9 mouse cellular contexts compared by ENCODE assay signal in genomic region chr7:45523678-45524170, GRCm38 (mm10). TPM values are rescaled to one million over a fixed set of nuclear protein-coding genes. Genes with fewer than 3 reads are reported as not detected.
DNase-seq lines count a peak whose midpoint lies in the region; ATAC-seq lines count a peak whose summit lies in the region.
"Had no signal": no experiment of that assay in that cellular context is flagged by ENCODE, and none has a peak within 500 bp of the region (broad histone marks: within the 10 kb centered on the region; RNA-seq: fewer than 3 reads in every experiment).

No protein-coding gene starts in this region.

- peak overlapping the region; percentile 73 for H3K9ac ChIP-seq in heart, embryonic 11.5 days (ENCODE audit: low read depth, low read length)
- no peak overlapping the region for H3K9ac ChIP-seq in embryonic facial prominence, embryonic 12.5 days
- no peak overlapping the region for H3K9ac ChIP-seq in limb, embryonic 15.5 days

- H3K4me3 ChIP-seq in heart, embryonic 11.5 days (ENCODE audit: low read depth, low read length) = peak overlapping the region; percentile 57
- peak overlapping the region; percentile 18 for H3K4me3 ChIP-seq in embryonic facial prominence, embryonic 12.5 days
- H3K4me3 ChIP-seq in limb, embryonic 15.5 days = 0 out of 2 replicates have a peak overlapping the region, but pooled peaks have one; percentile 9
- H3K4me3 ChIP-seq: forebrain, embryonic 15.5 days had no signal

- peaks cover 14% of the 10 kb centered on the region for H3K4me1 ChIP-seq in heart, embryonic 11.5 days (ENCODE audit: control insufficient read depth, insufficient read depth, low read length)
- H3K4me1 ChIP-seq in embryonic facial prominence, embryonic 12.5 days = peaks cover 24% of the 10 kb centered on the region
- peaks cover 40% of the 10 kb centered on the region for H3K4me1 ChIP-seq in limb, embryonic 15.5 days

- peak overlapping the region; percentile 23 for H3K27ac ChIP-seq in heart, embryonic 11.5 days (ENCODE audit: low read depth, low read length)
- H3K27ac ChIP-seq in embryonic facial prominence, embryonic 12.5 days = 0 out of 2 replicates have a peak overlapping the region, but pooled peaks have one; percentile 11
- H3K27ac ChIP-seq in limb, embryonic 15.5 days = peak overlapping the region; percentile 17; the same call in 1 of the 2 replicates
- H3K27ac ChIP-seq: forebrain, embryonic 15.5 days had no signal

- H3K4me2 ChIP-seq in heart, embryonic 11.5 days = peak overlapping the region; percentile 64
- H3K4me2 ChIP-seq in embryonic facial prominence, embryonic 12.5 days (replicated peaks) = peak overlapping the region; percentile 11; the same call in 1 of the 2 replicates
- H3K4me2 ChIP-seq in limb, embryonic 15.5 days = peak overlapping the region; percentile 26; the same call in 1 of the 2 replicates
- H3K4me2 ChIP-seq: forebrain, embryonic 15.5 days had no signal

- no peak for ATAC-seq in heart, embryonic 11.5 days (replicated peaks; ENCODE audit: insufficient number of reproducible peaks, low FRiP score, low TSS enrichment)
- ATAC-seq in embryonic facial prominence, embryonic 12.5 days (ENCODE audit: insufficient number of reproducible peaks, insufficient read depth, low FRiP score, low TSS enrichment) = no peak
- no peak for ATAC-seq in limb, embryonic 15.5 days (ENCODE audit: insufficient number of reproducible peaks, low FRiP score, low TSS enrichment, low read depth)
- ATAC-seq: forebrain, embryonic 15.5 days had no signal

- H3K27me3 ChIP-seq in heart, embryonic 11.5 days (ENCODE audit: control insufficient read depth, insufficient read depth, low read length) = no peaks in the 10 kb centered on the region
- no peaks in the 10 kb centered on the region for H3K27me3 ChIP-seq in embryonic facial prominence, embryonic 12.5 days
- no peaks in the 10 kb centered on the region for H3K27me3 ChIP-seq in limb, embryonic 15.5 days
- H3K27me3 ChIP-seq: forebrain, embryonic 15.5 days had no signal

- H3K9me3 ChIP-seq in heart, embryonic 11.5 days (replicated peaks; ENCODE audit: control insufficient read depth, low read length) = no peaks in the 10 kb centered on the region
- no peaks in the 10 kb centered on the region for H3K9me3 ChIP-seq in embryonic facial prominence, embryonic 12.5 days
- no peaks in the 10 kb centered on the region for H3K9me3 ChIP-seq in limb, embryonic 15.5 days
- H3K9me3 ChIP-seq: forebrain, embryonic 15.5 days had no signal

- WGBS in heart, embryonic 11.5 days (ENCODE audit: insufficient replicate concordance) = 71% methylated on average over 13 of the region's 13 CpGs
- WGBS in embryonic facial prominence, embryonic 12.5 days = 82% methylated on average over 13 of the region's 13 CpGs
- WGBS in limb, embryonic 15.5 days = 65% methylated on average over 13 of the region's 13 CpGs

- no peak for DNase-seq in heart, postnatal 4 days
- peak; percentile 16 for DNase-seq in CD4-positive helper T cell, adult 2 months (ENCODE audit: low read depth, low spot score)
- DNase-seq in embryo, embryonic 9.5 days (ENCODE audit: extremely low spot score) = no peak
- DNase-seq in adrenal gland, postnatal 14 days = no peak
- DNase-seq in layer of hippocampus, adult 9-11 months = no peak

- H3K36me3 ChIP-seq in heart, embryonic 11.5 days (ENCODE audit: control insufficient read depth, insufficient read depth, low read length) = no peaks in the 10 kb centered on the region
- 0 out of 2 replicates have a peak, but pooled peaks cover 8% of the 10 kb centered on the region for H3K36me3 ChIP-seq in embryonic facial prominence, embryonic 12.5 days
- H3K36me3 ChIP-seq in limb, embryonic 15.5 days = peaks cover 7% of the 10 kb centered on the region; the same call in 1 of the 2 replicates
- H3K36me3 ChIP-seq: forebrain, embryonic 15.5 days had no signal

RNA-seq across cellular contexts. Expression of gene Ppp1r15a, which starts 2.3 kb away (rescaled TPM):
- polyA plus RNA-seq in heart, embryonic 11.5 days (2014; fragmentation: Nextera tagmentation; extraction: Ambion mirVana) = 28.5 and 28.8 TPM in 2 replicates
- 10 to 100 TPM; 40.7 to 42.1 TPM for total RNA-seq in heart, postnatal 4 days (2021)
- polyA plus RNA-seq in embryonic facial prominence, embryonic 12.5 days (2016; fragmentation: Nextera tagmentation; extraction: Ambion mirVana) = 24.1 and 25.6 TPM in 2 replicates
- polyA plus RNA-seq in limb, embryonic 15.5 days (2015; fragmentation: Nextera tagmentation; extraction: Ambion mirVana) = 22.3 and 26.1 TPM in 2 replicates
- total RNA-seq in adrenal gland, postnatal 14 days (2021) = 37.3 and 55.7 TPM in 2 replicates

RNA-seq across cellular contexts. Expression of gene Plekha4, which starts 2.4 kb away (rescaled TPM):
- 1.1 TPM in 2 replicates for polyA plus RNA-seq in heart, embryonic 11.5 days (2014; fragmentation: Nextera tagmentation; extraction: Ambion mirVana)
- 1 to 10 TPM; 3.6 to 4.0 TPM for total RNA-seq in heart, postnatal 4 days (2021)
- polyA plus RNA-seq in embryonic facial prominence, embryonic 12.5 days (2016; fragmentation: Nextera tagmentation; extraction: Ambion mirVana) = 3.0 and 3.2 TPM in 2 replicates
- 5.7 and 6.8 TPM in 2 replicates for polyA plus RNA-seq in limb, embryonic 15.5 days (2015; fragmentation: Nextera tagmentation; extraction: Ambion mirVana)
- total RNA-seq in adrenal gland, postnatal 14 days (2021) = 3.8 and 6.5 TPM in 2 replicates

RNA-seq across cellular contexts. Expression of gene Nucb1, which starts 13.5 kb away (rescaled TPM):
- 165 and 186 TPM in 2 replicates for polyA plus RNA-seq in heart, embryonic 11.5 days (2014; fragmentation: Nextera tagmentation; extraction: Ambion mirVana)
- total RNA-seq in heart, postnatal 4 days (2021) = 100 to 1,000 TPM; 121 to 131 TPM
- polyA plus RNA-seq in embryonic facial prominence, embryonic 12.5 days (2016; fragmentation: Nextera tagmentation; extraction: Ambion mirVana) = 161 and 172 TPM in 2 replicates
- 279 and 295 TPM in 2 replicates for polyA plus RNA-seq in limb, embryonic 15.5 days (2015; fragmentation: Nextera tagmentation; extraction: Ambion mirVana)
- 199 and 204 TPM in 2 replicates for total RNA-seq in adrenal gland, postnatal 14 days (2021)

RNA-seq across cellular contexts. Expression of gene Hsd17b14, which starts 31.0 kb away (rescaled TPM):
- 0.31 and 1.5 TPM in 2 replicates for polyA plus RNA-seq in heart, embryonic 11.5 days (2014; fragmentation: Nextera tagmentation; extraction: Ambion mirVana)
- total RNA-seq in heart, postnatal 4 days (2021) = under 1 TPM in 1 of 2 experiments, not detected in 1; 0.20 TPM
- 0.56 and 1.5 TPM in 2 replicates for polyA plus RNA-seq in embryonic facial prominence, embryonic 12.5 days (2016; fragmentation: Nextera tagmentation; extraction: Ambion mirVana)
- 0.74 and 1.1 TPM in 2 replicates for polyA plus RNA-seq in limb, embryonic 15.5 days (2015; fragmentation: Nextera tagmentation; extraction: Ambion mirVana)
- total RNA-seq in adrenal gland, postnatal 14 days (2021) = 0.67 and 1.2 TPM in 2 replicates
- polyA plus RNA-seq: forebrain, embryonic 15.5 days had no signal

RNA-seq across cellular contexts. Expression of gene Dhdh, which starts 35.1 kb away (rescaled TPM):
- 4.6 and 4.9 TPM in 2 replicates for polyA plus RNA-seq in heart, embryonic 11.5 days (2014; fragmentation: Nextera tagmentation; extraction: Ambion mirVana)
- total RNA-seq in heart, postnatal 4 days (2021) = 1 to 10 TPM; 3.5 to 4.7 TPM
- 3.0 and 3.7 TPM in 2 replicates for polyA plus RNA-seq in embryonic facial prominence, embryonic 12.5 days (2016; fragmentation: Nextera tagmentation; extraction: Ambion mirVana)
- 3.1 and 3.3 TPM in 2 replicates for polyA plus RNA-seq in limb, embryonic 15.5 days (2015; fragmentation: Nextera tagmentation; extraction: Ambion mirVana)
- total RNA-seq in adrenal gland, postnatal 14 days (2021) = 46.8 and 54.1 TPM in 2 replicates

Comparison
In these comparisons a context has a peak if more than half of its experiments do, and no peak if none do; other contexts are left out.
1. H3K4me2 ChIP-seq: peak in every context shown above with its lines; median percentile 64 in heart, embryonic 11.5 days; 26 in limb, embryonic 15.5 days; 11 in embryonic facial prominence, embryonic 12.5 days.